Mouse (Mus musculus) heart, adult 2 months (tissue): ENCODE data around the gene Cst11. TPM values are rescaled to one million over a fixed set of nuclear protein-coding genes. Genes with fewer than 3 reads are reported as not detected.
"Not testable (repeated sequence)": the region's sequence is repeated elsewhere in the genome, so short reads cannot be mapped to it uniquely, and the experiment has no call there.

ENCODE experiments used
- DNase-seq, 2 experiments: peaks; one replicate each; pipeline ENCODE4 v3.0.0; 2021
- H3K27ac ChIP-seq: fragments of 200-600 bp; 2 replicates; pipeline ENCODE4 v1.8.1; 2022
- H3K27me3 ChIP-seq: fragments of 200-500 bp; 2 replicates; pipeline ENCODE4 v1.6.1; 2012; ENCODE audit warnings: mild to moderate bottlenecking, low read length, inconsistent platforms, mixed read lengths; ENCODE audit not compliant: control insufficient read depth, insufficient read depth
- H3K36me3 ChIP-seq: fragments of 200-500 bp; 2 replicates; pipeline ENCODE4 v1.6.1; 2012; ENCODE audit warnings: low read length, inconsistent platforms; ENCODE audit not compliant: control insufficient read depth, insufficient read depth
- H3K4me1 ChIP-seq: fragments of 200-500 bp; 2 replicates; pipeline ENCODE4 v1.6.1; 2011; ENCODE audit warnings: low read length; ENCODE audit not compliant: control insufficient read depth, insufficient read depth
- H3K4me3 ChIP-seq: fragments of 200-600 bp; 2 replicates; pipeline ENCODE4 v1.8.1; 2022
- H3K79me2 ChIP-seq: fragments of 200-500 bp; replicated peaks from 2 replicates; pipeline ENCODE4 v1.6.1; 2012; ENCODE audit warnings: mild to moderate bottlenecking, inconsistent platforms, low read length, moderate library complexity, mixed read lengths; ENCODE audit not compliant: control insufficient read depth, insufficient read depth
- H3K9ac ChIP-seq: fragments of 200-500 bp; 2 replicates; pipeline ENCODE4 v1.6.1; 2012; ENCODE audit warnings: low read depth, mild to moderate bottlenecking, control low read depth, inconsistent platforms, low read length, mixed read lengths
- CTCF ChIP-seq: fragments of 200-600 bp; IDR thresholded peaks from 2 replicates; pipeline ENCODE4 v1.8.1; 2022; ENCODE audit warnings: antibody characterized with exemption, mild to moderate bottlenecking, moderate library complexity
- EP300 ChIP-seq: fragments of 200-500 bp; IDR thresholded peaks from 2 replicates; pipeline ENCODE4 v1.6.1; 2011; ENCODE audit warnings: low read depth, low read length, control low read depth; ENCODE audit not compliant: insufficient read depth
- POLR2A ChIP-seq: fragments of 200-500 bp; IDR thresholded peaks from 2 replicates; pipeline ENCODE4 v1.6.1; 2011; ENCODE audit warnings: mild to moderate bottlenecking, low read depth, low read length, control low read depth; ENCODE audit not compliant: insufficient read depth
- WGBS: fragments of 180-500 bp; shearing (Covaris S2); methylation state at CpG from one replicate; pipeline ENCODE4 v1.1.7; 2018; 5-methylcytosine and 5-hydroxymethylcytosine counted together
- intact Hi-C: fragments of 180-260 bp; cut with DNase I; formaldehyde crosslinking; loops from one replicate; pipeline ENCODE4 v1.15.1; 2025
- long read RNA-seq: library from polyadenylated mRNA; stranded (forward); transcript quantifications from one replicate; pipeline ENCODE4 v2.0.0, GENCODE M21; 2021
- polyA plus RNA-seq: library from polyadenylated mRNA; depleted of rRNA; stranded (reverse); fragments of >200 nt; gene quantifications from 2 replicates; pipeline ENCODE4 v1.2.3, GENCODE M21; 2012; rRNA removed
- total RNA-seq, 2 experiments: library from RNA; stranded (reverse); gene quantifications; 2 replicates each; pipeline ENCODE4 v1.2.3; 2021

Cst11 gene
- not detected for total RNA-seq
- not detected in 2 replicates for polyA plus RNA-seq
- long read RNA-seq, result 0 reads

DNA sequence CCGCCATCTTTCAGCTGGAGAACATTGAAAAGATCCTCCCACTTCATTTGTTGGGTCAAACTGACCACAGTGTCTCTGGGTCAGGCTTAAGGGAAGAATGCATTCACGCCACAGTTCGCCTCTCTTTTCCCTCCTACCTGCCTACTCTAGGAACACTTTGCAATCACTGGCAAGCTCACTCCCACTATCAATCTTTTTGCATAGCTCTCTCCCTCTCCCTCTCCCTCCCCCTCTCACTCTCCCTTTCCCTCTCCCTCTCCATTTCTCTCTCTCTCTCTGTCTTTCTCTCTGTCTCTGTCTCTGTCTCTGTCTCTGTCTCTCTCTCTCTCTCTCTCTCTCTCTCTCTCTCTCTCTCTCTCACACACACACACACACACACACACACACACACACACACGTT is at the start of gene Cst11:
Cst11 (minus strand) TSS at position 101 of the 400 bp plus-strand sequence.
- H3K27ac ChIP-seq, H3K4me1 ChIP-seq, DNase-seq, intact Hi-C loops, H3K9ac ChIP-seq, H3K36me3 ChIP-seq, H3K79me2 ChIP-seq, H3K4me3 ChIP-seq, H3K27me3 ChIP-seq: not testable (repeated sequence)
- 78% methylated on average over 4 of the region's 4 CpGs for WGBS

GRCm38 (mm10) chr2:148819909-148820308 is 48.6 kb upstream of the Cst11 start, which contains the start of gene Cst13:
Gene Cst13 (plus strand): TSS chr2:148820081.
- no peak for TF ChIP-seq POLR2A
- TF ChIP-seq CTCF, result no peak
- TF ChIP-seq EP300, result no peak
- Histone ChIP-seq H3K4me1 (no peaks in the 10 kb centered on the region), H3K79me2 (no peaks in the 10 kb centered on the region), H3K27me3 (no peaks in the 10 kb centered on the region), H3K27ac (no peak within 1 kb of the TSS), H3K4me3 (no peak within 1 kb of the TSS), H3K36me3 (no peaks in the 10 kb centered on the region), H3K9ac (no peak within 1 kb of the TSS)
- no peak for DNase-seq
- intact Hi-C loops, result no loop called here

DNA sequence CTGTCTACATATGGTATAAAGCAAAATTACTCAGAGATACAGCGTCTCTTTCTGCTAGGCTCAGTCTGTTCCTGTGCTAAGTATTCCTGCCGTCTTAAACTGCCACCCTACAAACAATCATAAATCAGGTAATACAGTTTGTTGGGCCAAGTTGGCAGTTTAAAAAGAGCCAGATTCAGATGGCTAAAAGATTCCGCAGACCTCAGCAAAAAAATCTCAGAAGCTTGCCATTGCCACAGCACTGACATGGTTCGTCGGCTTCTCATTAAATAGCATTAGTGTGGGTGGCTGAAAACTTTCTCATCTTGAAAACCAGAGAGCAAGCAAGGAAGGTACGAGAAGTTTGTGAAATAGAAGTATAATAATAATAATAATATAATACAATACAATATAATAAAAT is 35.4 kb upstream of the Cst11 start:
- WGBS, result 75% methylated on average over 6 of the region's 6 CpGs
- Histone ChIP-seq H3K4me1 (no peaks in the 10 kb centered on the region), H3K4me3 (no peak overlapping the region), H3K27ac (no peak overlapping the region), H3K79me2 (no peaks in the 10 kb centered on the region), H3K36me3 (no peaks in the 10 kb centered on the region), H3K27me3 (no peaks in the 10 kb centered on the region), H3K9ac (no peak overlapping the region)
- intact Hi-C loops, result no loop called here
- TF ChIP-seq EP300 (no peak), CTCF (no peak), POLR2A (no peak)
- no peak for DNase-seq

DNA sequence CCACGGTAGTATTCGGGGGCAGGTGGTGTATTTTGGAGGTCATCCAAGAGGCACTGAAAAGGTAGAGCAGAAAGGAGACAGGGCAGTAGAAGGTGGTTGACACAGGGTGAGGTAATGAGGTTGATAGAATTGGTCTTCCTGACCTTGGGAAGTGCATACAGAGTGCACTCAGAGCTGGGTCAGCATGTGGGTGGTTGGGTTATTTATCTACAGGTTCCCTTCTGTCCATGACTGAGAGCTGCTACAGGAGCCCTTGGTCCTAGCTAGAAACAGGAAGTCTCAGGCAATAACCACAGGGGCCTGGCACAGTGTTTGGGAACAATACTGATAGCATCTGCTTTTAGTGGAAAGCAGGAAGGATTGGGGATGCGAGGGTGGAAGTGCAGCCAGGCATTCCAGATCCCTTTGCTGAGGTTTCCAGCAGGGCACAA is 30.2 kb upstream of the Cst11 start:
- TF ChIP-seq POLR2A (no peak), EP300 (no peak), CTCF (no peak)
- H3K27ac ChIP-seq, result no peak overlapping the region
- no peak overlapping the region for H3K9ac ChIP-seq
- no peaks in the 10 kb centered on the region for H3K27me3 ChIP-seq
- DNase-seq, result no peak
- no peak overlapping the region for H3K4me3 ChIP-seq
- H3K79me2 ChIP-seq, result no peaks in the 10 kb centered on the region
- no peaks in the 10 kb centered on the region for H3K36me3 ChIP-seq
- intact Hi-C loops, result no loop called here
- 21% methylated on average over 3 of the region's 3 CpGs for WGBS
- H3K4me1 ChIP-seq, result no peaks in the 10 kb centered on the region

DNA sequence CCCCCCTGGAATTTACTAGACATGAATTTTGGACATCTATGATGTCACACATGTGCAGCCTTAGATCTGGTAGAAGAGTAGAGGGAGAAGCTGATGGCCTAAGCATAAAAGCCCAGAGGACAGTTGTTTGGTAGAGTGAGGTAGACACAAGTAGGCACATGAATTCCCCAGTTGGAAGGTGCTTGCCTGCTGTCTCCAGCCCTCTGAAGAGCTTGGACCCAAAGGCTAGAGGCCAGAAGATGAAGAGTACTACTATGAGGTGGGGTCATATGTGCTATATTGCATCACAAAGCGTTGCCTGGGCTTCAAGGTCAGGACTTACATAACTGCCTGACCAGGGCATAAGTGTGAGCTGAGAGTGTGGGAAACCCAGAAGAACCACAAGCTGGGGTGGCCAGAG is 27.2 kb upstream of the Cst11 start, which contains the start of gene Cst8:
Cst8 (plus strand) TSS at position 301 of the 400 bp plus-strand sequence.
- no peaks in the 10 kb centered on the region for H3K4me1 ChIP-seq
- H3K4me3 ChIP-seq, result no peak within 1 kb of the TSS
- intact Hi-C loops, result no loop called here
- H3K79me2 ChIP-seq, result no peaks in the 10 kb centered on the region
- no peak for TF ChIP-seq POLR2A
- TF ChIP-seq CTCF, result no peak
- TF ChIP-seq EP300, result no peak
- H3K36me3 ChIP-seq, result no peaks in the 10 kb centered on the region
- no peak within 1 kb of the TSS for H3K27ac ChIP-seq
- H3K27me3 ChIP-seq, result no peaks in the 10 kb centered on the region
- 83% methylated on average over 1 of the region's 1 CpGs for whole genome bisulfite sequencing
- no peak for DNase-seq
- H3K9ac ChIP-seq, result no peak within 1 kb of the TSS

- intact Hi-C loops, result no loop called here
- no peaks in the 10 kb centered on the region for H3K27me3 ChIP-seq
- WGBS, result 87% methylated on average over 6 of the region's 6 CpGs
Measured at GRCm38 (mm10) chr2:148789142-148789541, 17.8 kb upstream of the Cst11 start, which contains the start of gene Cst12. Gene Cst12 (plus strand): TSS chr2:148789361.

More at GRCm38 (mm10) chr2:148789142-148789541, 17.8 kb upstream of the Cst11 start, which contains the start of gene Cst12:
- no peaks in the 10 kb centered on the region for H3K4me1 ChIP-seq
- no peaks in the 10 kb centered on the region for H3K79me2 ChIP-seq
- no peak within 1 kb of the TSS for H3K27ac ChIP-seq
- no peak within 1 kb of the TSS for H3K9ac ChIP-seq
- H3K4me3 ChIP-seq, result no peak within 1 kb of the TSS
- no peak for DNase-seq
- TF ChIP-seq POLR2A, result no peak
- TF ChIP-seq EP300, result no peak
- H3K36me3 ChIP-seq, result no peaks in the 10 kb centered on the region
